Mouse (Mus musculus) G1E (cell line): ENCODE measurements around the gene Ypel3.

Source experiments
- CTCF ChIP-seq: IDR thresholded peaks from 2 replicates; pipeline ENCODE4 v1.5.1; 2012; ENCODE audit warnings: low read depth, low read length, inconsistent platforms, mixed read lengths
- GATA2 ChIP-seq: IDR thresholded peaks from 2 replicates; pipeline ENCODE4 v1.6.1; 2012; ENCODE audit warnings: low read depth, low read length, inconsistent platforms, borderline replicate concordance

DNA sequence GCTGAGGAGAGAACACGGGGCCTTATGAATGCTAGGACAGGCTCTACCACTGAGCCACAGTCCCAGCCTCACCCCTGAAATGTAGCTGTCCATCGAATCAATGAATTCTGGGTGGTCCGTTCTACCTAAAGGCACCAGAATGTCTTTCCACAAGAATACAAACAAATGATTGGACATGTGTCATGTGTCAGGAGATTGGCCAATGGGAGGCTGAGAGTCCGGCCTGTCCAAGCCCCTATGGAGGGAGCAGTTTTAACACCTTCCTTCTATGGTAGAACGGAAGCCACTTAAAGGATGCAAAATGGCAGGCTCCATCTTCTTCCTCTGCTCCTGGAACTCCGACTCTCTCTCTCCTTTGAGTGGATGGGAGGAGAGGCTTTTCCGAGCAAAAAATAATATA is 40.8 kb downstream of the Ypel3 start:
- TF ChIP-seq CTCF (no peak), GATA2 (no peak)
